Mouse (Mus musculus): ENCODE measurements at regions not wholly inside any gene's neighbourhood (a gene's known extent, or its start where the extent isn't known, plus 50 kb on each side); places are given as distances from the start of the nearest gene placed in this dataset.

- DNase-seq (ENCODE audit: low spot score in 2 of 2), result no peak
Measured at GRCm38 (mm10) chr10:42094274-42095000, 76.2 kb upstream of the Armc2 start.

GRCm38 (mm10) chr10:42093176-42093759 lies 75.0 kb upstream of the Armc2 start:
- no peak for DNase-seq (ENCODE audit: low spot score in 2 of 2)

- peak; percentile 26 to 29 for DNase-seq (ENCODE audit: low spot score in 2 of 2)
Measured at GRCm38 (mm10) chr10:42092500-42092899, 74.3 kb upstream of the Armc2 start.

GRCm38 (mm10) chr10:42091546-42092168 lies 73.4 kb upstream of the Armc2 start:
- DNase-seq (ENCODE audit: low spot score in 2 of 2), result no peak

GRCm38 (mm10) chr10:42090806-42091205 lies 72.6 kb upstream of the Armc2 start:
- no peak for DNase-seq (ENCODE audit: low spot score in 2 of 2)

GRCm38 (mm10) chr10:42090147-42090546 lies 71.9 kb upstream of the Armc2 start:
- DNase-seq (ENCODE audit: low spot score in 2 of 2), result no peak

- no peak for DNase-seq (ENCODE audit: low spot score in 2 of 2)
Measured at GRCm38 (mm10) chr10:42089686-42090085, 71.4 kb upstream of the Armc2 start.

- peak; percentile 20 to 23 for DNase-seq (ENCODE audit: low spot score in 2 of 2)
Measured at GRCm38 (mm10) chr10:42089235-42089625, 71.0 kb upstream of the Armc2 start.

- DNase-seq (ENCODE audit: low spot score in 2 of 2), result no peak
Measured at GRCm38 (mm10) chr10:42088570-42089234, 70.5 kb upstream of the Armc2 start.

GRCm38 (mm10) chr10:42087906-42088305 lies 69.7 kb upstream of the Armc2 start:
- DNase-seq (ENCODE audit: low spot score in 2 of 2), result no peak

GRCm38 (mm10) chr10:42086691-42087090 lies 68.4 kb upstream of the Armc2 start:
- no peak for DNase-seq (ENCODE audit: low spot score in 2 of 2)

GRCm38 (mm10) chr10:42085295-42085694 lies 67.1 kb upstream of the Armc2 start:
- no peak for DNase-seq (ENCODE audit: low spot score in 2 of 2)

GRCm38 (mm10) chr10:42082227-42082840 lies 64.1 kb upstream of the Armc2 start:
- no peak for DNase-seq (ENCODE audit: low spot score in 2 of 2)

GRCm38 (mm10) chr10:42079775-42080174 lies 61.5 kb upstream of the Armc2 start:
- DNase-seq (ENCODE audit: low spot score in 2 of 2), result no peak

GRCm38 (mm10) chr10:42076711-42077110 lies 58.5 kb upstream of the Armc2 start:
- no peak for DNase-seq (ENCODE audit: low spot score in 2 of 2)

- no peak for DNase-seq (ENCODE audit: low spot score in 2 of 2)
Measured at GRCm38 (mm10) chr10:42075545-42075944, 57.3 kb upstream of the Armc2 start.

- DNase-seq (ENCODE audit: low spot score in 2 of 2), result no peak
Measured at GRCm38 (mm10) chr10:42072758-42073157, 54.5 kb upstream of the Armc2 start.

- no peak for DNase-seq (ENCODE audit: low spot score in 2 of 2)
Measured at GRCm38 (mm10) chr10:42072131-42072530, 53.9 kb upstream of the Armc2 start.

GRCm38 (mm10) chr10:42071404-42072024 lies 53.3 kb upstream of the Armc2 start:
- no peak for DNase-seq (ENCODE audit: low spot score in 2 of 2)

GRCm38 (mm10) chr10:42070611-42071403 lies 52.6 kb upstream of the Armc2 start:
- DNase-seq (ENCODE audit: low spot score in 2 of 2), result peak in 1 of 2 experiments; percentile 19

GRCm38 (mm10) chr10:42069751-42070150 lies 51.5 kb upstream of the Armc2 start:
- DNase-seq (ENCODE audit: low spot score in 2 of 2), result no peak
